Mouse (Mus musculus): ENCODE results near the gene Trim24. TPM values are rescaled to one million over a fixed set of nuclear protein-coding genes. Genes with fewer than 3 reads are reported as not detected.
"Not testable (repeated sequence)": the region's sequence is repeated elsewhere in the genome, so short reads cannot be mapped to it uniquely, and the experiment has no call there.

Trim24 gene
- 6.0 and 6.1 TPM in 2 replicates for polyA plus RNA-seq (2015; fragmentation: Nextera tagmentation; extraction: Ambion mirVana)

- peak; percentile 98 for ATAC-seq
Observed at GRCm38 (mm10) chr6:37870245-37871136, at the start of gene Trim24. Gene Trim24 (plus strand): TSS chr6:37870811.

DNA sequence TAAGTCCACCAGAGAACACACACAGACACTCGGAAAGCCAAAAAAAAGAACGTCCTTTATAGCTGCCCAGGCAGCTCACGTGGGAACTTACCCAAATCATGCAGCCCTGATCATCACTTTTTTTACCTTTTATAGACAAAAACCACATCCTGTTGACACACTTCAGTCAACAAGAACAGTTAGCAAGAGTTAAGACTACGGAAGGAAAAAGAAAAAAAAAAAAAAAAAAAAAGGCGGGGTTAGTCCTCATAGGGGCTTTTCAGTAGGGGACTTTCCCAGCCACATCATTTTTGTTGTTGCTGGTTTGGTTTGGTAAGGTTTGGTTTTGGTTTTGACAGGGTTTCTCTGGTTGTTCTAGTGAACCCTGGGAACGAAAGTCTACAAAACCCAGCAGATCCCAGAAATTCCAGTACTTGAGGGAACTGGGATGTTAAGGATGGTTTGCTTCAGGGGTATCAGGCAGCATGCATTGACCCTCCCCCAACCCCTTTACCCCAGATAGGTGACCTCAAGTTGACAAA lies 49.0 kb upstream of the Trim24 start:
- no peak for ATAC-seq
- Histone ChIP-seq H3K27me3 (replicated peaks; ENCODE audit: control insufficient read depth, insufficient read depth, low read length) (no peaks in the 10 kb centered on the region), H3K9ac (ENCODE audit: low read depth, low read length) (no peak overlapping the region), H3K4me1 (ENCODE audit: control insufficient read depth, insufficient read depth, low read length) (no peaks in the 10 kb centered on the region), H3K36me3 (ENCODE audit: control insufficient read depth, insufficient read depth, low read length) (no peaks in the 10 kb centered on the region), H3K27ac (ENCODE audit: low read length) (no peak overlapping the region), H3K4me3 (ENCODE audit: low read length) (no peak overlapping the region), H3K4me2 (ENCODE audit: low read depth, low read length) (no peak overlapping the region), H3K9me3 (ENCODE audit: control insufficient read depth, low read length) (no peaks in the 10 kb centered on the region)
- 87% methylated on average over 6 of the region's 6 CpGs for WGBS

More at GRCm38 (mm10) chr6:37870245-37871136, at the start of gene Trim24:
- peak within 1 kb of the TSS; percentile 92 for H3K9ac ChIP-seq (ENCODE audit: low read depth, low read length)
- H3K4me2 ChIP-seq (ENCODE audit: low read depth, low read length): peak within 1 kb of the TSS; percentile 56
- peak within 1 kb of the TSS; percentile 95 for H3K27ac ChIP-seq (ENCODE audit: low read length)
- peaks cover 25% of the 10 kb centered on the region for H3K9me3 ChIP-seq (ENCODE audit: control insufficient read depth, low read length)
- no peaks in the 10 kb centered on the region for H3K4me1 ChIP-seq (ENCODE audit: control insufficient read depth, insufficient read depth, low read length)
- H3K36me3 ChIP-seq (ENCODE audit: control insufficient read depth, insufficient read depth, low read length): peaks cover 4% of the 10 kb centered on the region; the same call in 1 of the 2 replicates
- no peaks in the 10 kb centered on the region for H3K27me3 ChIP-seq (replicated peaks; ENCODE audit: control insufficient read depth, insufficient read depth, low read length)
- peak within 1 kb of the TSS; percentile 96 for H3K4me3 ChIP-seq (ENCODE audit: low read length)
- WGBS: under 1% methylated on average over 89 of the region's 89 CpGs

DNA sequence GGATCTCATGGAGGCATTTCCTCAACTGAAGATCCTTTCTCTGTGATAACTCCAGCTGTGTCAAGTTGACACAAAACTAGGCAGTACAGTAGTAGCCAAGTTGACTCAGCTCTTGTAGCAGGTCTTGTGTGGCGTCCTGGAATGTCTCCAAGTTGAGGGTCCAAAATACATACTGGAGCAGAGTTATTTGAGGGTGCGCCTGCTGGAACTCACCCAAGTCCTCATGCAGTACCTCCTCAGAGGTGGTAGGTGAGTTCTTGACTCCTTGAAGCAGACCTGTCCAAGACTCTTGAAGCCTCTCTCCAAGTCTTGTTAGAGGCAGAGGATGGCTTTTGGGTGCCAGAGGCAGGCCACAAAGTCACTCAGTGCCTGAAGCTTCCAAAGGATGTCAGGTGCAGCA lies 48.2 kb upstream of the Trim24 start:
- Histone ChIP-seq H3K27me3 (replicated peaks; ENCODE audit: control insufficient read depth, insufficient read depth, low read length) (no peaks in the 10 kb centered on the region), H3K27ac (ENCODE audit: low read length) (no peak overlapping the region), H3K9me3 (ENCODE audit: control insufficient read depth, low read length) (no peaks in the 10 kb centered on the region), H3K36me3 (ENCODE audit: control insufficient read depth, insufficient read depth, low read length) (no peaks in the 10 kb centered on the region), H3K4me1 (ENCODE audit: control insufficient read depth, insufficient read depth, low read length) (no peaks in the 10 kb centered on the region), H3K4me2 (ENCODE audit: low read depth, low read length) (no peak overlapping the region), H3K9ac (ENCODE audit: low read depth, low read length) (no peak overlapping the region), H3K4me3 (ENCODE audit: low read length) (no peak overlapping the region)
- WGBS: 86% methylated on average over 2 of the region's 2 CpGs
- no peak for ATAC-seq

DNA sequence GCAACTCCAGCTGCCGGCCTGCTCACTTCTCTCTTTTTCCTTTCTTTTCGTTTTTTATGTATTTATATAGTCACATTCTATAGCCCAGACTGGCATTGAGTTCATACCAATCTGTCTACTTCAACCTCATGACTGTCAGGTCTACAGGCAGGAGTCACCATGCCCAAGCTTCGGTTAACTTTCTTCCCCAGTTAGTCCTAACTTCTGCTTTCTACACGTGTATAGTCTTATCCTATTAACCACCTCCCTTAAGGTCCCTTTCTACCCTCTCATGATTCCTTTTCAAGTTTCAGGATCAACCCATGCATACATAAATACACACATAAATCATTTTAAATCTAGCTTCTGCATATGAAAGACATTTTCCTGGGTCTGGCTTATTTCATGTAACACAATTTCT lies 46.9 kb upstream of the Trim24 start:
- Histone ChIP-seq H3K4me3 (ENCODE audit: low read length) (no peak overlapping the region), H3K9ac (ENCODE audit: low read depth, low read length) (no peak overlapping the region), H3K4me2 (ENCODE audit: low read depth, low read length) (no peak overlapping the region), H3K9me3 (ENCODE audit: control insufficient read depth, low read length) (no peaks in the 10 kb centered on the region), H3K27ac (ENCODE audit: low read length) (no peak overlapping the region), H3K27me3 (replicated peaks; ENCODE audit: control insufficient read depth, insufficient read depth, low read length) (no peaks in the 10 kb centered on the region), H3K36me3 (ENCODE audit: control insufficient read depth, insufficient read depth, low read length) (no peaks in the 10 kb centered on the region), H3K4me1 (ENCODE audit: control insufficient read depth, insufficient read depth, low read length) (no peaks in the 10 kb centered on the region)
- WGBS: 90% methylated on average over 4 of the region's 4 CpGs
- ATAC-seq: no peak

DNA sequence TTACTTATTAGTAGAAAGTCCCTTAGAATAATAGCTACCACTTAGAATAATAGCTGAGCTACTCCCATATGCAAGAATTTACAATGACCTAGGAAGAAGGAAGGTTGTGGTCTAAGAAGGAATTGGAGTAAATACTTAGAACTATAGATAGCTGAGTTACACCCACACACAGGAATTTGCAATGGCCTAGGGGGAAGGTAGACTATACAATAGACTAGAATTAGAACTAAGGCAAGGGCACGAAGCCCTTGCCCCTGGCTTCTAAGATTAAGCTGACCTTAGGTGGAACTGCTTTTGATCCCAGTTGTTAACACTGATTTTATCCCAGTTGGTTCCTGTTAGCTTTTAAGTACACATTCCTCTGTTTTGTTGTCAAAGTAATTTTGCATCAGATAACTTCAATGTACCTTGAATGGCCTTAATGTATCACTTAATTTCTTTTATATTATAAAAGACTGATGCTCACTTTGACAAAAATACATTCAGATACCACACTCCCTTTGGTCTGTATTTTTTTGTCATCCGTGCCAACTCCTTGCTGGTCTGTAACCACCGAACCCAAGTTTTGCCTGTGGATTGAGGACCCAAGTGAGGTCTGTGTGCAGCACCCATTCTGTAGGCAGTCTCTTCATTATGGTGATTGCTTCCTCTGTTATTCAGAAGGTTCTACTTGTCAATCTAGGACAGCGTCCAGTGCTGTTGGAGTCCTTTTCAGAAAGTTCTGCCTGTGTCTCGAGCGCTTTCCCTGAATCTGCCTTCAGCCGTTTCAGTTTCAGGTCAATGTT lies 45.1 kb upstream of the Trim24 start:
- H3K27ac ChIP-seq (ENCODE audit: low read length); H3K36me3 ChIP-seq (ENCODE audit: control insufficient read depth, insufficient read depth, low read length); H3K9ac ChIP-seq (ENCODE audit: low read depth, low read length); ATAC-seq; H3K27me3 ChIP-seq (replicated peaks; ENCODE audit: control insufficient read depth, insufficient read depth, low read length); H3K4me3 ChIP-seq (ENCODE audit: low read length); H3K4me2 ChIP-seq (ENCODE audit: low read depth, low read length); H3K4me1 ChIP-seq (ENCODE audit: control insufficient read depth, insufficient read depth, low read length); H3K9me3 ChIP-seq (ENCODE audit: control insufficient read depth, low read length): not testable (repeated sequence)
- WGBS: 91% methylated on average over 7 of the region's 7 CpGs

GRCm38 (mm10) chr6:37828955-37829354 lies 41.7 kb upstream of the Trim24 start:
- 81% methylated on average over 3 of the region's 3 CpGs for WGBS
- Histone ChIP-seq H3K4me3 (ENCODE audit: low read length) (no peak overlapping the region), H3K9ac (ENCODE audit: low read depth, low read length) (no peak overlapping the region), H3K4me2 (ENCODE audit: low read depth, low read length) (no peak overlapping the region), H3K27ac (ENCODE audit: low read length) (no peak overlapping the region), H3K4me1 (ENCODE audit: control insufficient read depth, insufficient read depth, low read length) (no peaks in the 10 kb centered on the region), H3K27me3 (replicated peaks; ENCODE audit: control insufficient read depth, insufficient read depth, low read length) (no peaks in the 10 kb centered on the region), H3K36me3 (ENCODE audit: control insufficient read depth, insufficient read depth, low read length) (no peaks in the 10 kb centered on the region), H3K9me3 (ENCODE audit: control insufficient read depth, low read length) (no peaks in the 10 kb centered on the region; the same call in 1 of the 2 replicates)
- no peak for ATAC-seq

- no peak for ATAC-seq
- no peaks in the 10 kb centered on the region for H3K27me3 ChIP-seq (replicated peaks; ENCODE audit: control insufficient read depth, insufficient read depth, low read length)
Observed at GRCm38 (mm10) chr6:37829631-37830030, 41.0 kb upstream of the Trim24 start.

GRCm38 (mm10) chr6:37833691-37834090 lies 36.9 kb upstream of the Trim24 start:
- no peak overlapping the region for H3K4me3 ChIP-seq (ENCODE audit: low read length)
- no peaks in the 10 kb centered on the region for H3K4me1 ChIP-seq (ENCODE audit: control insufficient read depth, insufficient read depth, low read length)
- no peak for ATAC-seq
- H3K36me3 ChIP-seq (ENCODE audit: control insufficient read depth, insufficient read depth, low read length): no peaks in the 10 kb centered on the region
- H3K4me2 ChIP-seq (ENCODE audit: low read depth, low read length): no peak overlapping the region
- no peak overlapping the region for H3K9ac ChIP-seq (ENCODE audit: low read depth, low read length)
- no peak overlapping the region for H3K27ac ChIP-seq (ENCODE audit: low read length)
- H3K9me3 ChIP-seq (ENCODE audit: control insufficient read depth, low read length): no peaks in the 10 kb centered on the region; the same call in 1 of the 2 replicates
- WGBS: 83% methylated on average over 1 of the region's 1 CpGs
- no peaks in the 10 kb centered on the region for H3K27me3 ChIP-seq (replicated peaks; ENCODE audit: control insufficient read depth, insufficient read depth, low read length)

More at GRCm38 (mm10) chr6:37829631-37830030, 41.0 kb upstream of the Trim24 start:
- H3K4me3 ChIP-seq (ENCODE audit: low read length): no peak overlapping the region
- no peaks in the 10 kb centered on the region for H3K4me1 ChIP-seq (ENCODE audit: control insufficient read depth, insufficient read depth, low read length)
- H3K36me3 ChIP-seq (ENCODE audit: control insufficient read depth, insufficient read depth, low read length): no peaks in the 10 kb centered on the region
- no peaks in the 10 kb centered on the region; the same call in 1 of the 2 replicates for H3K9me3 ChIP-seq (ENCODE audit: control insufficient read depth, low read length)
- H3K9ac ChIP-seq (ENCODE audit: low read depth, low read length): no peak overlapping the region
- no peak overlapping the region for H3K27ac ChIP-seq (ENCODE audit: low read length)
- H3K4me2 ChIP-seq (ENCODE audit: low read depth, low read length): no peak overlapping the region

DNA sequence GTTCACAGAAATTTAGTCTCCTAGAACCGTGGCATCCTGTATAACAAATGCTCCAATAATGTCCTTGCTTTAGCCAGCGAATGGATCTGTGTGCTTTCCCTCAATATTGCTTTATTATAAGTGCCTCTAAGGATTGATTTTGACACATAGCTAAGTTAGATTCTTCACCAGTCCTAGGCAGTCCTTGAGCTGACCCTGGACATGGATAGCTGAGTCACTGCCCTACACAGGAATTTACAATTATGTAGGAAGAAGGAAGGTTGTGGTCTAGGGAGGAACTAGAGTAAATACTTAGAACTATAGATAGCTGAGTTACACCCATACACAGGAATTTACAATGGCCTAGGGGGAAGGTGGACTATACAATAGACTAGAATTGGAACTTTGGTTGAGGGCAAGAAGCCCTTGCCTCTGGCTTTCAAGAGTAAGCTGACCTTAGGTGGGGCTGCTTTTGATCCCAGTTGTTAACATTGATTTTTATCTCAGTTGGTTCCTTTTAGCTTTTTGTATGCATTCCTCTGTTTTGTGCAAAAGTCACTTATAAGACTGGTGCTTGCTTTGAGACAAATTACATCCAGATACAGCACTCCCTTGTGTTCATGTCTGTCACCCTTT lies 33.6 kb upstream of the Trim24 start:
- H3K9me3 ChIP-seq (ENCODE audit: control insufficient read depth, low read length); H3K9ac ChIP-seq (ENCODE audit: low read depth, low read length); H3K27ac ChIP-seq (ENCODE audit: low read length); ATAC-seq; H3K4me1 ChIP-seq (ENCODE audit: control insufficient read depth, insufficient read depth, low read length); H3K36me3 ChIP-seq (ENCODE audit: control insufficient read depth, insufficient read depth, low read length); H3K4me3 ChIP-seq (ENCODE audit: low read length); H3K27me3 ChIP-seq (replicated peaks; ENCODE audit: control insufficient read depth, insufficient read depth, low read length); H3K4me2 ChIP-seq (ENCODE audit: low read depth, low read length): not testable (repeated sequence)
- WGBS: 79% methylated on average over 2 of the region's 2 CpGs
